Mouse (Mus musculus) monocyte, adult 5-6 weeks (primary cell): Measurements from ENCODE around the gene Btbd19. TPM values are rescaled to one million over a fixed set of nuclear protein-coding genes. Genes with fewer than 3 reads are reported as not detected.

Source experiments
- ATAC-seq: fragments of 153-309, 156-312 bp; replicated peaks from 2 replicates; pipeline ENCODE4 v1.8.0; 2017; ENCODE audit warnings: mild to moderate bottlenecking; ENCODE audit not compliant: low TSS enrichment, insufficient number of reproducible peaks, severe bottlenecking, poor library complexity, low FRiP score
- total RNA-seq: library from RNA; stranded (forward); fragments of 200-1000, 200-491, 200-594 nt; gene quantifications from 3 replicates; pipeline ENCODE4 v1.2.3, GENCODE M21; 2017

The Btbd19 gene
- total RNA-seq, 1 experiment from 2014 or later = 16.9 TPM

GRCm38 (mm10) chr4:117095551-117096452 is 29.7 kb downstream of the Btbd19 start, which contains the start of gene Ptch2:
Gene Ptch2, plus strand, starts transcription at chr4:117096075.
- ATAC-seq = no peak

- ATAC-seq = no peak
Observed at GRCm38 (mm10) chr4:117094626-117095361, 30.7 kb downstream of the Btbd19 start.

- ATAC-seq = no peak
Observed at GRCm38 (mm10) chr4:117090586-117090985, 34.9 kb downstream of the Btbd19 start.

GRCm38 (mm10) chr4:117087948-117088640 is 37.4 kb downstream of the Btbd19 start:
- ATAC-seq = no peak

GRCm38 (mm10) chr4:117071183-117071582 is 54.3 kb downstream of the Btbd19 start:
- no peak for ATAC-seq

GRCm38 (mm10) chr4:117070624-117071023 is 54.9 kb downstream of the Btbd19 start:
- no peak for ATAC-seq

- ATAC-seq = no peak
Observed at GRCm38 (mm10) chr4:117069647-117070046, 55.9 kb downstream of the Btbd19 start.

Other genes starting within 250 kb of the Btbd19 start
- 0.10 to 0.19 TPM in 2 of 3 replicates, not detected in the other for gene Zswim5, start 248.3 kb downstream of the Btbd19 start, total RNA-seq
- gene Urod, start 131.3 kb downstream of the Btbd19 start, total RNA-seq = 41.5 to 48.3 TPM (median 42.0 TPM) in 3 replicates
- 30.1 to 41.4 TPM (median 32.5 TPM) in 3 replicates for gene Hectd3, start 130.4 kb downstream of the Btbd19 start, total RNA-seq
- gene Eif2b3, start 106.3 kb downstream of the Btbd19 start, total RNA-seq = 12.4 to 16.2 TPM (median 13.1 TPM) in 3 replicates
- gene Ptch2, start 29.6 kb downstream of the Btbd19 start, total RNA-seq = not detected in 3 replicates
- 3.4 TPM in 1 of 3 replicates, not detected in the others for gene Tctex1d4, start 1.1 kb upstream of the Btbd19 start, total RNA-seq
- 25.5 to 56.5 TPM (median 52.2 TPM) in 3 replicates for gene Plk3, start 8.2 kb upstream of the Btbd19 start, total RNA-seq
- gene Rps8, start 30.5 kb upstream of the Btbd19 start, total RNA-seq = 970 to 1,241 TPM (median 1,065 TPM) in 3 replicates
- gene Kif2c, start 56.9 kb upstream of the Btbd19 start, total RNA-seq = 0.68 to 1.9 TPM in 2 of 3 replicates, not detected in the other
- gene Tmem53, start 126.2 kb upstream of the Btbd19 start, total RNA-seq = 0.29 TPM in 1 of 3 replicates, not detected in the others
- not detected in 3 replicates for gene Armh1, start 126.4 kb upstream of the Btbd19 start, total RNA-seq